Mouse (Mus musculus): Measurements from ENCODE around the gene Sphk2. TPM values are rescaled to one million over a fixed set of nuclear protein-coding genes. Genes with fewer than 3 reads are reported as not detected.

Gene Sphk2
- polyA plus RNA-seq, 1 experiment from 2014 or later = 17.5 TPM

DNA sequence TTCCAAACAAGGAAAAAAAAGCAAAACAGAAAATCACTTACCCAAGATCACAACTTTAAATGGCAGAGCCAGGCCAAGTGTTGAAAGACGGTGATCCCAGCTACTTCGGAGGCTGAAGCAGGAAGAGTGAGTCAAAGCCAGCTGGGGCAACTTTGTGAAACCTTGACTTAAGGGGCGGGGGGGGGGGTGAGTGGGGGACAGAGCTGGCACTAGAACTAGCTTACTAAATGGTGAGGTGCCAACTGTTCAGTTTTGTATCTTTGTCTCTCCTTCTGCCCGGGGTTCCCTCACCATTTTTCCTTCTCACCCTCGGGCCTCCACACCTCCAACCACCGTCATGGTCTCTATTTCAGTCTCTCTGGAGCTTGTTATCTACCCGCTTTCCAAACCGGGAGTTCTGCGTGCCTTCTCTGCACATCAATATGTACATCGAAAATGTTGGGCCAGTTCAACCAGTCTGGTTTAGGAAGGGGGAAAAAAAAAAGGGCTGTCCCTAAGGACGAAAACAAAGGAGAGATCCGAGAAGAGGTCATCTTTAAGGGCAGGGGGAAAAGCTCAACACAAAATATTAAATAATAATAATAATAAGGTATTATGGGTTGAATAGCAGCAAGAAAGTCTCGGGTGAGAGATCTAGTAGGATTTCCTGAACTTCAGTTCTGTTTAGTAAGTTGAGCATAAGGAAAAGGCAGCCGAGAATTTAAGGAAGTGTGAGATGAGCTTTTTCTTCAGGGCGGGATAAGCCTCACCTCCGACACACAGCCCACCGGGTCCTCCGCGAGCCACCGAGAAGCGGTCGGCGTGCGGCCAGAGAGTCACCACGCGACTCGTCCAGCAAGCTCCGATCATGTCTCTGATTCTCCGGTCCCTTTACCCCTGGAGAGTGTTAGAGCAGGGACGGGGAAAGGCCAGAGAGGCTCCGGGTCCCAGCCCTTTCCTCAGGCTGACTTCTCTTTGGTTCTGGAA lies 567 bp downstream of the Sphk2 start:
- H3K36me3 ChIP-seq = peaks cover 48% of the 10 kb centered on the region
- peak overlapping the region; percentile 97 for H3K4me3 ChIP-seq

DNA sequence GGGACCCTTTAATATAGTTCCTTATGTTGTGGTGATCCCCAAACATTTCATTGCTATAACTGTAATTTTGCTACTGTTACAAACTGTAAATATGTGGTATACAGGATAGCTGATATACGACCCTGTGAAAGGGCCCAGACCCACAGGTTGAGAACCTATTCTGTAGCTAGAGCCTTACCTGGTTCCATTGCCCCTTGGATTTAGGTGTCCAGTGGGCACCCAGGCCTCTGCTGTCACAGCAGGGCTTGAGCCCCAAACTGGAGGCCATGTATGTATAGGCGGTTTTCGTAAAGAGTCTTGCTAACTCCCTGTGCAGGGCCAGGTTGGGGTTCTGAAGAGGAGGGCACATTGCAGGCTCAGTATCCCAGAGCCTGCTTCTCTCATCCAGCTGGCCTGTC lies 1.3 kb downstream of the Sphk2 start:
- WGBS = 81% methylated on average over 3 of the region's 3 CpGs
- Histone ChIP-seq H3K27me3 (replicated peaks) (no peaks in the 10 kb centered on the region), H3K4me3 (peak overlapping the region; percentile 97), H3K4me2 (peak overlapping the region; percentile 78), H3K9ac (peak overlapping the region; percentile 94), H3K27ac (replicated peaks) (peak overlapping the region; percentile 25; the same call in 1 of the 2 replicates), H3K4me1 (peaks cover 50% of the 10 kb centered on the region), H3K36me3 (peaks cover 48% of the 10 kb centered on the region), H3K9me3 (no peaks in the 10 kb centered on the region)
- no peak for ATAC-seq (ENCODE audit: extremely low read depth, insufficient number of reproducible peaks, low FRiP score, low TSS enrichment)

More for the DNA sequence above, 567 bp downstream of the Sphk2 start:
- Histone ChIP-seq H3K9ac (peak overlapping the region; percentile 94), H3K27me3 (replicated peaks) (no peaks in the 10 kb centered on the region), H3K27ac (replicated peaks) (peak overlapping the region; percentile 90), H3K4me1 (peaks cover 50% of the 10 kb centered on the region), H3K4me2 (peak overlapping the region; percentile 78), H3K9me3 (no peaks in the 10 kb centered on the region)
- ATAC-seq (ENCODE audit: extremely low read depth, insufficient number of reproducible peaks, low FRiP score, low TSS enrichment) = no peak; the same call in 1 of the 2 replicates
- 7% methylated on average over 31 of the region's 31 CpGs for WGBS

DNA sequence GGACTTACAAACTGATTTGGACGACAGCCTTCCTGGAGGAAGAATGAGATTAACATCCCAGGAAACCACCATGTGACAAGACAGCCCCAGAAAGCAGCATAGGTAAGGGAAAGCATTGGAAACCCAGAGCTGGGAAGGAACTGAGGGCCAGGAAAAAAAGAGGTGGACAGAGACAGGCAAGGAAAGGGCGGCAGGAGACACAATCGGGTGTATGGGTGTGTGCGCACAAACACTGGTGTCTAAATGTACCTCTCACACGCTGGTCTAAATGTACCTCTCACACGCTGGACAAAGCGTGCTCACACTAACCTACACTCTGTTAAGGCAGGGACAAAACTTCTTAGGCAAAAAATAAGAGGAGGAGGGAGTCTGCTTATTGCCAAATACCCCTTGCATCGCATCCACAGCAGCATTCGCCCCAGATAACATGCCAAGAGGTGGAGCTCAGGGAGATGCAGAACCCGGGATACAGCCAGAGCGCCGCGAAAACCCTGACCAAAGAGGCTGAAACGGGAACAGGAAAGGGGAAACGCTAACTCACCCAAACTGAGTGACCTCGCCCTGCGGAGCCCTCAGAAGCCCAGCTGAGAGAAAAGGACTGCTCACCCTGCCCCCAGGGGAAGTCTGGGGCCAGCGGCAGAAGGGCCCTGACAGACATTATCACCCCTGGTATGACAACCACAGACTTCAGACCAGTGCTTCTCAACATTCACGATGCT lies 1.9 kb downstream of the Sphk2 start:
- peaks cover 47% of the 10 kb centered on the region for H3K4me1 ChIP-seq
- peak overlapping the region; percentile 78 for H3K4me2 ChIP-seq
- no peaks in the 10 kb centered on the region for H3K27me3 ChIP-seq (replicated peaks)
- no peak for ATAC-seq (ENCODE audit: extremely low read depth, insufficient number of reproducible peaks, low FRiP score, low TSS enrichment)
- peak overlapping the region; percentile 94 for H3K9ac ChIP-seq
- 76% methylated on average over 19 of the region's 19 CpGs for WGBS
- H3K36me3 ChIP-seq = peaks cover 48% of the 10 kb centered on the region
- H3K27ac ChIP-seq (replicated peaks) = peak overlapping the region; percentile 65
- H3K9me3 ChIP-seq = no peaks in the 10 kb centered on the region
- peak overlapping the region; percentile 97 for H3K4me3 ChIP-seq

DNA sequence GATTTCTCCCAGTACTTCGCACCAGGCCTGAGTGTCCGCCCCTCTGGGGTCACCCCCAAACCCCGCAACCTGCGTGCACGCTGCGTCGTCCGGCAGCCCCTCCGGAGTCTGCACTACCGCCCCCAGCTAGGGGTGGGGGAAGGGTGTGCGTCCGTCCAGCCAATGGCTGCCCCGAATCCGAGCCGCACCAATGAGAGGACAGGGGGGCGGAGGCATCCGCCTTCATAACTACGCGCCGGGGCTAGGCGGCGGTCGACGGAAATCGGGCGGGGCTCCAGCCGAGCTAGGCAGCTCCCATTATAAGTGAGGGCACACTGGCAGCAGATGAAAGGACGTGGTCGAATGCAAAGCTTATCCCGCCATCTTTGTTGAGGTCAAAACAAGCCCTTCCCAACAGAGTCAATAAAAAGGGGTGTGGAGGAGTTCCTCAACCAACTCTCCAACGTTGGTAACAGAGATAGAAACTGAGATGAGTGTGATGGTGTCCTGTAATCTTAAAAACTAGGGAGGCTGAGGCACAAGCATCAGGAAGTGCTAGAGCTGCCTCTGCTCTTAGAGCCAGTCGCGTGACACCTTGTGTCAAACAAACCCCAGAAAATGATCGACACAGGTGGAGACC lies 2.6 kb downstream of the Sphk2 start, which contains the start of gene Rpl18:
Gene Rpl18 (plus strand): TSS at position 368 of the 619 bp plus-strand sequence.
- peak within 1 kb of the TSS; percentile 65 for H3K27ac ChIP-seq (replicated peaks)
- H3K36me3 ChIP-seq = peaks cover 48% of the 10 kb centered on the region
- no peaks in the 10 kb centered on the region for H3K9me3 ChIP-seq
- no peaks in the 10 kb centered on the region for H3K27me3 ChIP-seq (replicated peaks)
- H3K4me3 ChIP-seq = peak within 1 kb of the TSS; percentile 97
- H3K4me1 ChIP-seq = peaks cover 45% of the 10 kb centered on the region
- peak within 1 kb of the TSS; percentile 78 for H3K4me2 ChIP-seq
- 8% methylated on average over 34 of the region's 34 CpGs for WGBS
- ATAC-seq (ENCODE audit: extremely low read depth, insufficient number of reproducible peaks, low FRiP score, low TSS enrichment) = peak; percentile 83
- peak within 1 kb of the TSS; percentile 94 for H3K9ac ChIP-seq

DNA sequence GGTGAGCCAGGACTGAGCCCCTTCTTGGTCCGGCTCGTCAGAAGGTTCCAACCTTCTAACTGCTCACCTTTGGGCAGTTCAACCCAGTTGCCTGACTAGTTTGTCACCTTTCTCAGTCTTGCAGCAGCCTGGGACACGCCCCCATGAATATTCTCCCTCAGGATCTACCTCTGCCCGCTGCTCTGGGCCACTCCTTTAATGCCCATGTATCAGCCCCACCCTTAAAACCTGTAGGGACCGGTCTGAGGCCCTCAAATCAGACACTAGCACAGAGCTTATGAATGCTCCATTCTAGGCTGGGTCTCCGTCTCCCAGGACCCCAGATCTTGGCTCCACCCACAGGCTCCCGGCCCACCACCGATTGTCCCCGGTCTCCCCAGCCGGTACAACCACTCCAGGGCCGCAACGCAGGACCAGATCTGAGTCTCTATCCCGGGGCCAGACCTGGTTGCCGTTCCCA lies 3.1 kb downstream of the Sphk2 start:
- 10% methylated on average over 14 of the region's 14 CpGs for WGBS
- peak overlapping the region; percentile 97 for H3K4me3 ChIP-seq
- 0 out of 2 replicates have a peak, but pooled peaks have one; percentile 10 for ATAC-seq (ENCODE audit: extremely low read depth, insufficient number of reproducible peaks, low FRiP score, low TSS enrichment)
- peak overlapping the region; percentile 43 for H3K27ac ChIP-seq (replicated peaks)
- H3K9me3 ChIP-seq = no peaks in the 10 kb centered on the region
- H3K4me1 ChIP-seq = peaks cover 40% of the 10 kb centered on the region
- peak overlapping the region; percentile 78 for H3K4me2 ChIP-seq
- no peaks in the 10 kb centered on the region for H3K27me3 ChIP-seq (replicated peaks)
- peaks cover 48% of the 10 kb centered on the region for H3K36me3 ChIP-seq
- peak overlapping the region; percentile 87 for H3K9ac ChIP-seq

DNA sequence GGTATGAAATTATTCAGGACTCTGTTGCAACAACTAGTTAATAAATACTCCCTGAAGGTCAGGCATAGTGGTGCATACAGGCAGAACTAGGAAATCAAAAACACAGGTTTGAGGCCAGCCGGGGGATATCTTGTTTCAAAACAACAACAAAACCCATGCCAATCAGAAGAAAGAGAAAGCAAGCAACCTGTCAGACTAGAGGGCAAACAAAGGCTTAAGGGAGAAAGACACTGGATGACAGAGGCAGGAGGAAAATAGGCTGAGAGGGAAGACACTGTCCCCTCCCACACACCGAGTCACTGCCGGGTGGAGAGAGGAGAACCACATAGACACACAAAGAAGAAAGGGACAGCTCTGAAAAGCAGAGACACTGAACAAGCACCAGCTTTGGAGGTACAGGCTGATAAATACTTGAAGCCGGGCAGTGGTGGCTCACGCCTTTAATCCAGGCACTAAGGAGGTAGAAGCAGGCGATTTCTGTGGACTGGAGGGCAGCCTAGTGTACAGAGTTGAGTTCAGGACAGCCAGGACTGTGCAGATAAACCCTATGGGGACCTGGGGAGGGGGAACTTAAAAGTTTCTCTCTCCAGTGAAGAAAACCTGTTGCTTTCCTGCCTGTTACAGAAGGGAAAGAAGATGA lies 3.8 kb downstream of the Sphk2 start:
- no peak for ATAC-seq (ENCODE audit: extremely low read depth, insufficient number of reproducible peaks, low FRiP score, low TSS enrichment)
- H3K4me3 ChIP-seq = peak overlapping the region; percentile 97
- 77% methylated on average over 6 of the region's 6 CpGs for WGBS
- H3K27me3 ChIP-seq (replicated peaks) = no peaks in the 10 kb centered on the region
- peaks cover 39% of the 10 kb centered on the region for H3K4me1 ChIP-seq
- no peaks in the 10 kb centered on the region for H3K9me3 ChIP-seq
- H3K4me2 ChIP-seq = peak overlapping the region; percentile 78
- no peak overlapping the region for H3K27ac ChIP-seq (replicated peaks)
- H3K36me3 ChIP-seq = peaks cover 44% of the 10 kb centered on the region
- H3K9ac ChIP-seq = peak overlapping the region; percentile 87

DNA sequence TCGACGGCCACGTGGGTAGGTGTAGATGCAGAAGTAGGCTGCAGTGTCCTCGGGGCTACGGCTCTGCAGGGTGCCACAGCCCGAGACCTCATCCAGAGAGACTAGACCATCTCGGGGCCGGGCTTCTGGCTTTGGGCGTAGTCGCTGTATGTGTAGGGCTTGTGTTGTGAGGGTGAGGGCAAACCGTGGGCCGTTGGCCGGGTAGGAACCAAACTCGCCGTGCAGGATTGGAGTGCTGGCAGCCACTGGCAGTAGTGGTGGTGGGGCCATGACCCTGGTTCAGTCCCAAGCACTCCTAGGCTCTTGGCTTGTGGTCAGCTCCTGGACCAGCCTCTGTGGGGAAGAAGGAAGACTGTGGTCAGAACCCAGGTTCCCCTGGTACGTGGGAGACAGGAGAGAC lies 4.4 kb downstream of the Sphk2 start:
- Histone ChIP-seq H3K27me3 (replicated peaks) (no peaks in the 10 kb centered on the region), H3K4me2 (no peak overlapping the region), H3K4me1 (peaks cover 40% of the 10 kb centered on the region), H3K9me3 (no peaks in the 10 kb centered on the region), H3K9ac (no peak overlapping the region; the same call in 1 of the 2 replicates), H3K27ac (replicated peaks) (no peak overlapping the region), H3K36me3 (peaks cover 41% of the 10 kb centered on the region), H3K4me3 (no peak overlapping the region)
- WGBS = 90% methylated on average over 16 of the region's 16 CpGs
- ATAC-seq (ENCODE audit: extremely low read depth, insufficient number of reproducible peaks, low FRiP score, low TSS enrichment) = no peak

DNA sequence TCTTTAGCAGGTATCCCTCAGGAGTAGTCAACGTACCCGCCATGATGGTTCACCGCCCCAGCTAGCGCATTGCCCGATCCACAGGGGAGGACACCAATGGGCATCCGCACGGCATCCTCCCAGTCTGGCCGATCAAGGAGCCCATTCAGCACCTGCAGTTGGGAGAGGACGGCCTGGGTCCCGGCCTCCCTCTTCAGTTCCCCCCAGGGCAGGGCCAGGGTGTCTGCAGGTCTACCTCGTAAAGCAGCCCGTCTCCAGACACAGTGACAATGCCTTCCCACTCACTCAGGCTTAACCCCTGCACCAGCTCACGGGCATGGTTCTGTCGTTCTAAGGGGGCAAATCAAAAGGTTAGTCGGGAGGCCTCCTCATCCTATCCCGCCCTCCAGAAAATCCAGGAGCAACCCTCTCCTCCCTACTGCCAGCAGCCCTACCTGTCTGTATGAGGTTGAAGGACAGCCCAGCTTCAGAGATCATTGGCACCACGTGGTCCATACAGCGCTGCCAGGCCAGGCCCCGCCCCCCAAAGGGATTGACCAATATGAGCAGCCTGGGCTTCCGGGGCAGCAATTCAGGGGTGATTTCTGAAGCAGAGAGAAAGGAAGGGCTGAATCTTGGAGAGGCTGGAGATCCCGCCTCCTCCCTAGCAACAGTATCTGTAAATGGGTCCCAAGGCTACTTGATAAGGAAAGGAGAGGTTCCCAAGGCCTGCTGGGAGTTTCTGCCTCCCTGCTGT lies 5.6 kb downstream of the Sphk2 start:
- H3K4me1 ChIP-seq = peaks cover 52% of the 10 kb centered on the region
- WGBS = 88% methylated on average over 21 of the region's 21 CpGs
- H3K4me3 ChIP-seq = no peak overlapping the region
- no peak overlapping the region for H3K4me2 ChIP-seq
- no peaks in the 10 kb centered on the region for H3K27me3 ChIP-seq (replicated peaks)
- H3K9me3 ChIP-seq = no peaks in the 10 kb centered on the region
- H3K36me3 ChIP-seq = peaks cover 41% of the 10 kb centered on the region
- ATAC-seq (ENCODE audit: extremely low read depth, insufficient number of reproducible peaks, low FRiP score, low TSS enrichment) = no peak
- H3K27ac ChIP-seq (replicated peaks) = no peak overlapping the region
- no peak overlapping the region for H3K9ac ChIP-seq

DNA sequence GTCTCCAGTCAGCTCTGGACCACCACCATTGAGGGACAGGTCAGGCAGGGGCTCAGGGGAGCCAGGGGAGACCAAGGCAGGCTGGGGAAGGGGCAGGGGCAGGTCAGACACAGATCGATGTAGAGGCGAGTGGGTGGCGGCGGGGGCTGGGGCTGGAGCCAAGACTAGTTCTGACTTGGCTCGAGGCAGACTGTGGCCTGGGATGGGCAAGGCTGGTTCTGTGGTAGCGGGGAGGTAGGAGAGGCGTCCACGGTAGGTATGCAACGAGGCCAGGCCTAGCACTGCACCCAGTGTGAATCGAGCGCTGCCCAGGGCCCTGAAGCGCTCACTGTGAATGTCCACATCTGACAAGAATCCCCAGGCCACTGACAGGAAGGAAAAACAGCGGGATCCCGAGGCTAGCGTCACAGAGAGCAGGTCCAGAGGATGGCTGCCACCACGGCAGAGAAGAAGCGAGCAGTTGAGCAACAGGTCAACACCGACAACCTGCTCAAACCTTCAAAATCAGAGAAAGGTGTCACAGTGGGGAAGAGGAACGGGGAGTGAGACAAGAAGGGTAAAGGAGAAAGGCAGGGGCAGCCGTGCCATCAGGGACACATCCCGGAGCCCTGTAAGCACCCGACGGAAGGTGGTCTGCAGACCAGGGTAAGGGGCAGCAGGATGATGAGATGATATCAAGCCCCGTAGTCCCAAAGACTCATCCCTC lies 6.3 kb downstream of the Sphk2 start:
- H3K27me3 ChIP-seq (replicated peaks) = no peaks in the 10 kb centered on the region
- peaks cover 41% of the 10 kb centered on the region for H3K36me3 ChIP-seq
- ATAC-seq (ENCODE audit: extremely low read depth, insufficient number of reproducible peaks, low FRiP score, low TSS enrichment) = no peak
- WGBS = 86% methylated on average over 24 of the region's 24 CpGs
- H3K4me1 ChIP-seq = peaks cover 51% of the 10 kb centered on the region
- H3K27ac ChIP-seq (replicated peaks) = no peak overlapping the region
- no peak overlapping the region for H3K4me2 ChIP-seq
- H3K4me3 ChIP-seq = no peak overlapping the region
- H3K9ac ChIP-seq = no peak overlapping the region
- H3K9me3 ChIP-seq = no peaks in the 10 kb centered on the region
